ENCODE assay signal across 9 mouse cellular contexts in the genomic region with DNA sequence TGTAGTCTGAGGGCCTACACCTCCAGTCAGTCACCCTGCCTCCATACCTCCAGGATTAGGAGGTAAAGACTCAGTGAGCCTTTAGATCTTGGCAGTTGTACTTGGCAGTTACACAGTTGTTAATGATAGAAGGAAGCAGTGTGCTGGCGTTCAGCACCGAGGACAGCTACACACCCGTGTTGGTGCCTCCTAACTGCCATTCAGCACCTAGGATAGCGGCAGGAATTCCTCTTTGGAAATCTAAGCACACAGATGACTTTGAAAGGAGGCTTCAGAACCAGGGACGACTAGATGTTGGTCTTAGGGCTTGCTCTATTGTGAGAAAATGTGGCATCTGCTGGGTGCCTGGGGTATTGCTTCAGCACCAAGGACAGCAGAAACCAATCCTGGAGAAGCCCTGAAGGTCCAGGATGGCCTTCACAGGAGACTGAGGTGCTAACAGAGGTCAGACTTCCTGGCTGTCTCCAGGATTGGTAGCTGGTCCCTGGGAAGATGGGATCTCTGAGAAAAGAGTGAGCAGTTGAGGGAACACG. TPM values are rescaled to one million over a fixed set of nuclear protein-coding genes. Genes with fewer than 3 reads are reported as not detected.
A peak's percentile ranks its signal among the peaks of the same experiment; 100 is the strongest.
DNase-seq lines count a peak whose midpoint lies in the region; ATAC-seq and TF ChIP-seq lines count a peak whose summit lies in the region.
"Had no signal": no experiment of that assay in that cellular context is flagged by ENCODE, and none has a peak within 500 bp of the region (broad histone marks: within the 10 kb centered on the region; RNA-seq: fewer than 3 reads in every experiment).

No protein-coding gene starts in this region.

- TF ChIP-seq POLR2A in ES-Bruce4 (IDR thresholded peaks at IDR 0.05; ENCODE audit: insufficient read depth, low read length), result no peak

- no peaks in the 10 kb centered on the region for H3K9me3 ChIP-seq in forebrain, embryonic 10.5 days
- no peaks in the 10 kb centered on the region for H3K9me3 ChIP-seq in forebrain, embryonic 12.5 days
- no peaks in the 10 kb centered on the region for H3K9me3 ChIP-seq in ES-Bruce4 (replicated peaks; ENCODE audit: control insufficient read depth, insufficient read depth, low read length, poor library complexity, severe bottlenecking)
- no peaks in the 10 kb centered on the region for H3K9me3 ChIP-seq in liver, embryonic 13.5 days (replicated peaks)
- H3K9me3 ChIP-seq: megakaryocyte, embryonic 14.5 days had no signal

- no peak for ATAC-seq in forebrain, embryonic 12.5 days (ENCODE audit: low FRiP score)
- ATAC-seq in liver, embryonic 13.5 days (ENCODE audit: low read depth), result no peak

- no peak for TF ChIP-seq CTCF in ES-Bruce4 (IDR thresholded peaks at IDR 0.05; ENCODE audit: low read depth, low read length)

- H3K36me3 ChIP-seq in forebrain, embryonic 10.5 days (replicated peaks), result peaks cover 72% of the 10 kb centered on the region
- peaks cover 82% of the 10 kb centered on the region for H3K36me3 ChIP-seq in forebrain, embryonic 12.5 days (replicated peaks)
- no peaks in the 10 kb centered on the region for H3K36me3 ChIP-seq in ES-Bruce4 (ENCODE audit: control insufficient read depth, insufficient read depth, low read length, poor library complexity, severe bottlenecking)
- peaks cover 78% of the 10 kb centered on the region for H3K36me3 ChIP-seq in liver, embryonic 13.5 days

- TF ChIP-seq EP300 in ES-Bruce4 (IDR thresholded peaks at IDR 0.05; ENCODE audit: insufficient read depth, low read depth, low read length), result peak; percentile 58; the same call in 1 of the 2 replicates

- H3K9ac ChIP-seq in forebrain, embryonic 12.5 days, result no peak overlapping the region
- H3K9ac ChIP-seq in ES-Bruce4 (ENCODE audit: low read depth, poor library complexity, severe bottlenecking), result no peak overlapping the region
- no peak overlapping the region for H3K9ac ChIP-seq in liver, embryonic 13.5 days

- H3K4me1 ChIP-seq in forebrain, embryonic 10.5 days, result no peaks in the 10 kb centered on the region
- no peaks in the 10 kb centered on the region for H3K4me1 ChIP-seq in forebrain, embryonic 12.5 days
- H3K4me1 ChIP-seq in ES-Bruce4 (ENCODE audit: control insufficient read depth, insufficient read depth, low read length), result no peaks in the 10 kb centered on the region
- H3K4me1 ChIP-seq in liver, embryonic 13.5 days (replicated peaks), result peaks cover 85% of the 10 kb centered on the region

- no peak overlapping the region for H3K4me3 ChIP-seq in forebrain, embryonic 10.5 days
- no peak overlapping the region for H3K4me3 ChIP-seq in forebrain, embryonic 12.5 days (replicated peaks)
- H3K4me3 ChIP-seq in ES-Bruce4 (ENCODE audit: low read depth, low read length), result no peak overlapping the region
- H3K4me3 ChIP-seq in liver, embryonic 13.5 days (replicated peaks), result no peak overlapping the region
- H3K4me3 ChIP-seq: megakaryocyte, embryonic 14.5 days had no signal

- H3K4me2 ChIP-seq in forebrain, embryonic 12.5 days, result no peak overlapping the region
- H3K4me2 ChIP-seq in liver, embryonic 13.5 days, result no peak overlapping the region

- no peaks in the 10 kb centered on the region for H3K27me3 ChIP-seq in forebrain, embryonic 10.5 days (ENCODE audit: poor library complexity, severe bottlenecking)
- no peaks in the 10 kb centered on the region for H3K27me3 ChIP-seq in forebrain, embryonic 12.5 days
- no peaks in the 10 kb centered on the region for H3K27me3 ChIP-seq in ES-Bruce4 (ENCODE audit: control insufficient read depth, insufficient read depth, low read length, poor library complexity, severe bottlenecking)
- H3K27me3 ChIP-seq in liver, embryonic 13.5 days, result no peaks in the 10 kb centered on the region
- H3K27me3 ChIP-seq: megakaryocyte, embryonic 14.5 days had no signal

- DNase-seq in forebrain, embryonic 10.5 days (ENCODE audit: extremely low spot score, low spot score), result peak; percentile 52
- DNase-seq in c-Kit-positive CD71-positive TER-119-positive erythroid progenitor cells, embryonic 14.5 days (ENCODE audit: low spot score), result peak; percentile 74
- DNase-seq in hindlimb bud, embryonic 11.5 days (ENCODE audit: extremely low spot score, low read depth, low spot score), result peak; percentile 90
- peak; percentile 60 for DNase-seq in liver, embryonic 13.5 days
- DNase-seq in skeletal muscle tissue, adult 2 months (ENCODE audit: low read depth, low spot score), result peak; percentile 48
- DNase-seq in MN1 (ENCODE audit: low spot score), result no peak

- WGBS in forebrain, embryonic 10.5 days, result 14% methylated on average over 6 of the region's 6 CpGs
- 16% methylated on average over 6 of the region's 6 CpGs for WGBS in forebrain, embryonic 12.5 days
- 23% methylated on average over 6 of the region's 6 CpGs for WGBS in liver, embryonic 13.5 days (ENCODE audit: insufficient replicate concordance)

- H3K27ac ChIP-seq in forebrain, embryonic 10.5 days, result no peak overlapping the region
- no peak overlapping the region for H3K27ac ChIP-seq in forebrain, embryonic 12.5 days
- H3K27ac ChIP-seq in ES-Bruce4 (ENCODE audit: insufficient read depth, low read length), result no peak overlapping the region
- peak overlapping the region; percentile 19; the same call in 1 of the 2 replicates for H3K27ac ChIP-seq in liver, embryonic 13.5 days

RNA-seq across cellular contexts. Expression of gene Zfp473, which starts 19.3 kb away (rescaled TPM):
- polyA plus RNA-seq in forebrain, embryonic 10.5 days (2016; fragmentation: Nextera tagmentation; extraction: Ambion mirVana), result 3.5 and 4.3 TPM in 2 replicates
- polyA plus RNA-seq in forebrain, embryonic 12.5 days (2016; fragmentation: Nextera tagmentation; extraction: Ambion mirVana), result 2.3 and 2.4 TPM in 2 replicates
- polyA plus RNA-seq in ES-Bruce4 (2011; ENCODE audit: insufficient read depth, insufficient read length, low read depth, missing spikeins), result 24.4 and 28.4 TPM in 2 replicates
- 0.99 and 1.1 TPM in 2 replicates for polyA plus RNA-seq in liver, embryonic 13.5 days (2015; fragmentation: Nextera tagmentation; extraction: Ambion mirVana)

RNA-seq across cellular contexts. Expression of gene Vrk3, which starts 21.9 kb away (rescaled TPM):
- polyA plus RNA-seq in forebrain, embryonic 10.5 days (2016; fragmentation: Nextera tagmentation; extraction: Ambion mirVana), result 42.1 and 43.4 TPM in 2 replicates
- polyA plus RNA-seq in forebrain, embryonic 12.5 days (2016; fragmentation: Nextera tagmentation; extraction: Ambion mirVana), result 39.1 and 42.0 TPM in 2 replicates
- 52.2 and 62.7 TPM in 2 replicates for polyA plus RNA-seq in ES-Bruce4 (2011; ENCODE audit: insufficient read depth, insufficient read length, low read depth, missing spikeins)
- polyA plus RNA-seq in liver, embryonic 13.5 days (2015; fragmentation: Nextera tagmentation; extraction: Ambion mirVana), result 30.0 and 30.8 TPM in 2 replicates

RNA-seq across cellular contexts. Expression of gene Nup62, which starts 45.8 kb away (rescaled TPM):
- 168 and 172 TPM in 2 replicates for polyA plus RNA-seq in forebrain, embryonic 10.5 days (2016; fragmentation: Nextera tagmentation; extraction: Ambion mirVana)
- 94.6 and 105 TPM in 2 replicates for polyA plus RNA-seq in forebrain, embryonic 12.5 days (2016; fragmentation: Nextera tagmentation; extraction: Ambion mirVana)
- 90.6 and 109 TPM in 2 replicates for polyA plus RNA-seq in ES-Bruce4 (2011; ENCODE audit: insufficient read depth, insufficient read length, low read depth, missing spikeins)
- 60.8 and 68.9 TPM in 2 replicates for polyA plus RNA-seq in liver, embryonic 13.5 days (2015; fragmentation: Nextera tagmentation; extraction: Ambion mirVana)

RNA-seq across cellular contexts. Expression of gene Il4i1, which starts 46.1 kb away (rescaled TPM):
- 0.85 and 1.7 TPM in 2 replicates for polyA plus RNA-seq in forebrain, embryonic 10.5 days (2016; fragmentation: Nextera tagmentation; extraction: Ambion mirVana)
- polyA plus RNA-seq in forebrain, embryonic 12.5 days (2016; fragmentation: Nextera tagmentation; extraction: Ambion mirVana), result 2.3 and 2.5 TPM in 2 replicates
- polyA plus RNA-seq in ES-Bruce4 (2011; ENCODE audit: insufficient read depth, insufficient read length, low read depth, missing spikeins), result 4.7 and 6.4 TPM in 2 replicates
- polyA plus RNA-seq in liver, embryonic 13.5 days (2015; fragmentation: Nextera tagmentation; extraction: Ambion mirVana), result 0.70 and 1.1 TPM in 2 replicates

RNA-seq across cellular contexts. Expression of gene Atf5, which starts 46.3 kb away (rescaled TPM):
- polyA plus RNA-seq in forebrain, embryonic 10.5 days (2016; fragmentation: Nextera tagmentation; extraction: Ambion mirVana), result 3.3 and 3.6 TPM in 2 replicates
- 6.9 and 7.1 TPM in 2 replicates for polyA plus RNA-seq in forebrain, embryonic 12.5 days (2016; fragmentation: Nextera tagmentation; extraction: Ambion mirVana)
- polyA plus RNA-seq in ES-Bruce4 (2011; ENCODE audit: insufficient read depth, insufficient read length, low read depth, missing spikeins), result 9.6 and 14.6 TPM in 2 replicates
- polyA plus RNA-seq in liver, embryonic 13.5 days (2015; fragmentation: Nextera tagmentation; extraction: Ambion mirVana), result 5.3 and 5.4 TPM in 2 replicates
